15 mouse cellular contexts compared by ENCODE assay signal in the genomic region with DNA sequence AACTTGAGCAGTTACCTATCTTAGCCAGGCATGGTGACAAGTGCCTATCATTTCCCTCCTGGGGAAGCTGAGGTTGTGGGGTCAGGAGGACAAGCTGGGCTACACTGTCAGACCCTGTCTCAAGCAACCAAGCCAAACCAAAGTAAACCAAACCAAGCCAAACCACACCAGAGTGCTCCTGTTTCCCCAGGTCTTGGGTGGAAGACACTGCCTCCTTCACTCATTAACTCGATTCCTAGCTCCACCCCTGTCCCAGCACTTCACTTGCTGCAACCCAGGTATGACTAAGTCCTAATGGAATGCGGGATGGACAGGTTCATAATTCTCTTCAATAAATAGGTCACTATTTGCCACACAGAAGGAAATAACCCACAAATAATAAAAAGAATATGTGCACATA. TPM values are rescaled to one million over a fixed set of nuclear protein-coding genes. Genes with fewer than 3 reads are reported as not detected.
DNase-seq lines count a peak whose midpoint lies in the region; ATAC-seq lines count a peak whose summit lies in the region.
"Had no signal": no experiment of that assay in that cellular context is flagged by ENCODE, and none has a peak within 500 bp of the region (broad histone marks: within the 10 kb centered on the region; RNA-seq: fewer than 3 reads in every experiment).

No protein-coding gene starts in this region.

- no peak overlapping the region for H3K4me3 ChIP-seq in kidney, embryonic 14.5 days (ENCODE audit: low read length)
- H3K4me3 ChIP-seq in intestine, embryonic 14.5 days (ENCODE audit: low read depth, low read length): 0 out of 2 replicates have a peak overlapping the region, but pooled peaks have one; percentile 1
- H3K4me3 ChIP-seq in stomach, embryonic 15.5 days (replicated peaks): no peak overlapping the region
- H3K4me3 ChIP-seq: heart, embryonic 15.5 days; limb, embryonic 15.5 days; midbrain, embryonic 12.5 days had no signal

- H3K27ac ChIP-seq in kidney, embryonic 14.5 days (ENCODE audit: low read depth, low read length): no peak overlapping the region
- H3K27ac ChIP-seq in intestine, embryonic 14.5 days (ENCODE audit: low read depth): no peak overlapping the region
- H3K27ac ChIP-seq in stomach, embryonic 15.5 days: no peak overlapping the region
- H3K27ac ChIP-seq: heart, embryonic 15.5 days; limb, embryonic 15.5 days; midbrain, embryonic 12.5 days had no signal

- no peaks in the 10 kb centered on the region for H3K27me3 ChIP-seq in kidney, embryonic 14.5 days (ENCODE audit: control insufficient read depth, insufficient read depth, low read length)
- no peaks in the 10 kb centered on the region for H3K27me3 ChIP-seq in intestine, embryonic 14.5 days (replicated peaks; ENCODE audit: control insufficient read depth, insufficient read depth, low read length)
- H3K27me3 ChIP-seq in stomach, embryonic 15.5 days (replicated peaks): no peaks in the 10 kb centered on the region
- H3K27me3 ChIP-seq: heart, embryonic 15.5 days; limb, embryonic 15.5 days; midbrain, embryonic 12.5 days had no signal

- peaks cover 5% of the 10 kb centered on the region; the same call in 1 of the 2 replicates for H3K4me1 ChIP-seq in kidney, embryonic 14.5 days (ENCODE audit: control insufficient read depth, insufficient read depth, low read length)
- H3K4me1 ChIP-seq in intestine, embryonic 14.5 days (replicated peaks; ENCODE audit: control insufficient read depth, insufficient read depth, low read length): 0 out of 2 replicates have a peak, but pooled peaks cover 3% of the 10 kb centered on the region
- H3K4me1 ChIP-seq in stomach, embryonic 15.5 days: peaks cover 4% of the 10 kb centered on the region; the same call in 1 of the 2 replicates

- peak; percentile 26 for DNase-seq in kidney, adult 11 months
- DNase-seq in intestine, embryonic 14.5 days (ENCODE audit: low spot score): peak; percentile 55
- peak; percentile 53 to 63 for DNase-seq in kidney, postnatal 36 days
- DNase-seq in retina, embryonic 14.5 days (ENCODE audit: low spot score): no peak
- no peak for DNase-seq in spleen, postnatal 4 days (ENCODE audit: low spot score in 2 of 2)
- DNase-seq: cerebellum, postnatal 25 days; spleen, adult 18-20 months; thymus, postnatal 14 days had no signal

- 72% methylated on average over 2 of the region's 2 CpGs for WGBS in kidney, embryonic 14.5 days
- WGBS in intestine, embryonic 14.5 days: 64% methylated on average over 2 of the region's 2 CpGs
- WGBS in stomach, embryonic 15.5 days: 57% methylated on average over 2 of the region's 2 CpGs

- no peak overlapping the region for H3K4me2 ChIP-seq in kidney, embryonic 14.5 days (replicated peaks; ENCODE audit: low read depth, low read length)
- H3K4me2 ChIP-seq in intestine, embryonic 14.5 days (ENCODE audit: low read length): no peak overlapping the region
- H3K4me2 ChIP-seq in stomach, embryonic 15.5 days: no peak overlapping the region
- H3K4me2 ChIP-seq: heart, embryonic 15.5 days; limb, embryonic 15.5 days; midbrain, embryonic 12.5 days had no signal

- H3K36me3 ChIP-seq in kidney, embryonic 14.5 days (ENCODE audit: control insufficient read depth, insufficient read depth, low read length): no peaks in the 10 kb centered on the region
- no peaks in the 10 kb centered on the region for H3K36me3 ChIP-seq in intestine, embryonic 14.5 days (ENCODE audit: control insufficient read depth, insufficient read depth, low read length)
- no peaks in the 10 kb centered on the region for H3K36me3 ChIP-seq in stomach, embryonic 15.5 days
- H3K36me3 ChIP-seq: heart, embryonic 15.5 days; midbrain, embryonic 12.5 days had no signal

- no peak overlapping the region for H3K9ac ChIP-seq in kidney, embryonic 14.5 days (ENCODE audit: low read depth, low read length)
- no peak overlapping the region for H3K9ac ChIP-seq in intestine, embryonic 14.5 days (ENCODE audit: low read length)
- no peak overlapping the region for H3K9ac ChIP-seq in stomach, embryonic 15.5 days
- H3K9ac ChIP-seq: heart, embryonic 15.5 days; limb, embryonic 15.5 days; midbrain, embryonic 12.5 days had no signal

- H3K9me3 ChIP-seq in kidney, embryonic 14.5 days (ENCODE audit: control insufficient read depth, low read length): no peaks in the 10 kb centered on the region
- no peaks in the 10 kb centered on the region for H3K9me3 ChIP-seq in intestine, embryonic 14.5 days (ENCODE audit: control insufficient read depth, low read length)
- H3K9me3 ChIP-seq in stomach, embryonic 15.5 days: no peaks in the 10 kb centered on the region
- H3K9me3 ChIP-seq: heart, embryonic 15.5 days; limb, embryonic 15.5 days; midbrain, embryonic 12.5 days had no signal

- ATAC-seq in kidney, embryonic 14.5 days (ENCODE audit: low FRiP score, low TSS enrichment): no peak
- peak; percentile 57 for ATAC-seq in intestine, embryonic 14.5 days (replicated peaks; ENCODE audit: low FRiP score, low TSS enrichment, low read depth)
- ATAC-seq in stomach, embryonic 15.5 days (ENCODE audit: insufficient read depth, low FRiP score, low read depth): 0 out of 2 replicates have a peak, but pooled peaks have one; percentile 15
- ATAC-seq in erythroblast, adult 5-6 weeks (replicated peaks; ENCODE audit: low FRiP score, poor library complexity, severe bottlenecking): no peak

RNA-seq across cellular contexts. Expression of gene Chmp2b, which starts 2.9 kb away (rescaled TPM):
- polyA plus RNA-seq in kidney, embryonic 14.5 days (2014; fragmentation: Nextera tagmentation; extraction: Ambion mirVana): 86.0 and 91.9 TPM in 2 replicates
- 108 and 111 TPM in 2 replicates for polyA plus RNA-seq in intestine, embryonic 14.5 days (2014; fragmentation: Nextera tagmentation; extraction: Ambion mirVana)
- 107 and 110 TPM in 2 replicates for polyA plus RNA-seq in stomach, embryonic 15.5 days (2015; fragmentation: Nextera tagmentation; extraction: Ambion mirVana)
- 21.3 and 24.2 TPM in 2 replicates for total RNA-seq in erythroblast, adult 5-6 weeks (2015; ENCODE audit: low replicate concordance)
- 5.6 and 6.5 TPM in 2 replicates for total RNA-seq in erythroblast, adult 5-6 weeks (2017; ENCODE audit: low replicate concordance)

RNA-seq across cellular contexts. Expression of gene Pou1f1, which starts 39.3 kb away (rescaled TPM):
- polyA plus RNA-seq in kidney, embryonic 14.5 days (2014; fragmentation: Nextera tagmentation; extraction: Ambion mirVana): not detected in 2 replicates
- 0.14 TPM in 1 of 2 replicates, not detected in the other for polyA plus RNA-seq in intestine, embryonic 14.5 days (2014; fragmentation: Nextera tagmentation; extraction: Ambion mirVana)
- polyA plus RNA-seq in stomach, embryonic 15.5 days (2015; fragmentation: Nextera tagmentation; extraction: Ambion mirVana): not detected in 2 replicates
- not detected in 2 replicates for total RNA-seq in erythroblast, adult 5-6 weeks (2015; ENCODE audit: low replicate concordance)
- total RNA-seq in erythroblast, adult 5-6 weeks (2017; ENCODE audit: low replicate concordance): not detected in 2 replicates
- total RNA-seq: layer of hippocampus, postnatal 10 days had no signal
- polyA plus RNA-seq: heart, embryonic 15.5 days; midbrain, embryonic 12.5 days had no signal

Comparison
In these comparisons a context has a peak if more than half of its experiments do, and no peak if none do; other contexts are left out.
1. DNase-seq: peak in kidney, adult 11 months (single experiment), intestine, embryonic 14.5 days (single experiment) and kidney, postnatal 36 days (2 of 2); none in retina, embryonic 14.5 days (single experiment) and spleen, postnatal 4 days (0 of 2).
2. ATAC-seq: peak in intestine, embryonic 14.5 days (single experiment) and stomach, embryonic 15.5 days (single experiment); none in kidney, embryonic 14.5 days (single experiment) and erythroblast, adult 5-6 weeks (single experiment).